Mouse (Mus musculus) left cerebral cortex, adult 18-20 months (tissue): Measurements from ENCODE around the gene Angel2. TPM values are rescaled to one million over a fixed set of nuclear protein-coding genes. Genes with fewer than 3 reads are reported as not detected.
"Not testable (repeated sequence)": the region's sequence is repeated elsewhere in the genome, so short reads cannot be mapped to it uniquely, and the experiment has no call there.

Source experiments
- DNase-seq, 2 experiments: peaks; one replicate each; pipeline ENCODE4 v3.0.0; 2021 to 2022; ENCODE audit warnings: low spot score in 2 of 2, mixed read lengths in 1 of 2
- long read RNA-seq, 2 experiments: library from polyadenylated mRNA; stranded (forward); transcript quantifications; one replicate each; pipeline ENCODE4 v2.0.0; 2021
- total RNA-seq, 2 experiments: library from RNA; stranded (reverse); gene quantifications; 2 replicates each; pipeline ENCODE4 v1.2.3; 2021

The Angel2 gene
- total RNA-seq = 10 to 100 TPM; 56.2 to 56.7 TPM
- long read RNA-seq, experiment 1, transcript Angel2-202 (9 exons, 3,714 nt) = major isoform, 21 of 82 reads
- long read RNA-seq, experiment 1, partial matches to known transcripts = 2 of 82 reads
- long read RNA-seq, experiment 1, other reads (novel, unspliced or antisense) = 52 of 82 reads
- long read RNA-seq, experiment 2, transcript Angel2-202 (9 exons, 3,714 nt) = major isoform, 17 of 50 reads
- long read RNA-seq, experiment 2, partial matches to known transcripts = 3 of 50 reads
- long read RNA-seq, experiment 2, other reads (novel, unspliced or antisense) = 29 of 50 reads

DNA sequence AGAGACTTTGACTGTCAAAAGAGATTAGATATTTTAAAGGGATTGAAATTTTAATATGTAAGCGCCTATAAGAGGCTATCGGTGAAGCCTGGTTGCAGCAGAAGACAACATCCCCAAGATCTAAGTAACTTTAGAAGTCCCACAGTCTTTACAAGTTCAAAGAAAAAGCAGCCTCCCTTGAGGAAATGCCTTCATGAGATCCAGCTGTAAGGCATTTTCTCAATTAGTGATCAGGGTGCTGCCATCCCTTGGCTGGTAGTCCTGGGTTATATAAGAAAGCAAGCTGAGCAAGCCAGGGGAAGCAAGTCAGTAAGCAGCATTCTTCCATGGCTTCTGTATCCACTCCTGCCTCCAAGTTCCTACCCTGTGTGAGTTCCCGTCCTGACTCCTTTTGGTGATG lies at the start of gene Angel2:
Gene Angel2 (plus strand): TSS at position 301 of the 400 bp plus-strand sequence.
- not testable (repeated sequence) for DNase-seq

DNA sequence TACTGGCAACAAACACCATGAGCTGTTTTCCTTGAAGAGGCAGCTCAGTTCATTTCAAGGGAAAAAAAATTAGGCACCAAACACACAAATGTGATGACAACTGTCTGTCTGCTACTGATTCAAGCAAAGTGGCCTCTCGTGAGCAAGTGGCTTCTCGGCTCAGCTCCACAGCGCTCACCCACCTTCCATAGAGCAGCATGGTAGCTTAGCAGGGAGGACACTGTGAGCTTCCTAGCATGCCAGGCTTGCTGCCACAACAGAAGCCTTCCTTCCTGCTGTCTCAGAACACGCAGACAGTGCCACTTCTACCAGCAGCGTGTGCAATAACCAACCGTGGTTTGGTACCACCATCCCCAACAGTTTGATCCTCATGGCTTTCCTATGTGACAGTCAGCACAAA lies 49.2 kb upstream of the Angel2 start:
- no peak for DNase-seq

DNA sequence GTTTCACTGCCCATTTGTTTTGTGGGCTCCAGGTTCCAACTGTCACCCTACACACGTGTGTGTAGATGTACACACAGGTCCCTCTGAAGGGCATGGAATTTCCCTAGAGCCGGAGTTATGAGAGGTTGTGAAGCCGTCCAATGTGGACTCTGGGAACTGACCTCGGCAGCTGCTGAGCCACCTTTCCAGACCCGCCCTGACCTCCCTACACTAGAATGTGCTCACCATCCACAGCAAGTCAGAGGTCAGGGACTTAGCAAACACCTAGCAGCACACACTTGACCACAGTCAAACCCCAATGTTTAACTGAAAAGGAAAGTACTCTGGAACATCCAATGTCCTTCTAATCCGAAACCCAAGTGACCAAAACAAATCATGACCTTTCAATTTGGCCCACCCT lies 44.3 kb upstream of the Angel2 start:
- no peak for DNase-seq

DNA sequence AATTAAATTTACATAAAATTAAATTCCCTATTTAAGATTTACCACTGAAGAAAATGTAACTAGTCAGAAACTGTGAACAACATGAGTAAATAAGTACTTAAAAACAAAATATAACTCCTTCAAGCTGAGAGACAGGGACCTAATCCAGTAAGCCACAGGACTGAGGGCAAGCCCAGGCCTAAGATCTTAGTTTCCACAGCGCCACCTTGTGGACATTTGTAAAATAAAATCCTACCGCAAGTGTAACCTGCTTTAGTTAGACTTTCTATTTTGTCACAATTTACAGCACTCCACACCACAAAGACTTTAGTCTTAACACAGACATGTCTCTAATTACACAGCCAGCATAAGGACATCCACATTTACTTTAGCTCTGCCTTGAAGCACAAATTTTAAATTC lies 43.5 kb upstream of the Angel2 start:
- peak; percentile 48 to 71 for DNase-seq

DNA sequence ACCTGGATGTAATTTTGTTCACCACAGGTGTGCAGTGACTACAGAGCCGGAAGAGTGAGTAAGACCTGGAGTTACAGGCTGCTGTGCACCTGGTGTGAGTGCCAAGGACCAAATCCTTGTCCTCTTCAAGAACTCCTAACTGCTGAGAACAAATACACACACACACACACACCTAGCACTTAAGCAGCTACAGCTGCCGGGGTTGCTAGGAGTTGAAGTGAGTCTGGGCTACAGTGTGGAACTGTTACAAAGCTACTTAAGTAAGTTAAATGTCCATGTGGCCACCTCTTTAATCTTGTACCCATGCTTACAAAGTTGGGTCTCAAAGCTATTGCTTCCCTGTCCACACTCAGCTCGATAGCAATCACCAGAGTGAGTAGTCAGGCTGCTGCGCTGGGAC lies 38.9 kb upstream of the Angel2 start:
- no peak for DNase-seq

DNA sequence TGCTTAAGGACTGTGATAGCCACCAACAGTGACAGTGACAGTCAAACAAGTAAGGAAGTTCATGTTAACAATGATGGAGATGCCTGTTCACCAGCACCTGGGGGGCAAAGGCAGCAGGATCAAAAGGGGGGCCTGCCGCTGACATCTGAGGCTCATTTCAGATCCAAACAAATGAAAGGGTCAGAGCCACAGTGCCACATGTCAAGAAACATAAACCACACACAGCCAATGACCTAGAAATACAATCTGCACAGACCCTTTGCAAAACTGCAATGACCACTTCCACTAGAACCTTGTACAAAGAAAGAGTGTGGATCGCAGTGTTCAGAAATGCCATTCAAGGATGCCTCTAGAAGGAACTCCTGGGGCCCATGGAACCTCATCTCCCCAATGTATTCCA lies 36.9 kb upstream of the Angel2 start:
- DNase-seq = no peak

DNA sequence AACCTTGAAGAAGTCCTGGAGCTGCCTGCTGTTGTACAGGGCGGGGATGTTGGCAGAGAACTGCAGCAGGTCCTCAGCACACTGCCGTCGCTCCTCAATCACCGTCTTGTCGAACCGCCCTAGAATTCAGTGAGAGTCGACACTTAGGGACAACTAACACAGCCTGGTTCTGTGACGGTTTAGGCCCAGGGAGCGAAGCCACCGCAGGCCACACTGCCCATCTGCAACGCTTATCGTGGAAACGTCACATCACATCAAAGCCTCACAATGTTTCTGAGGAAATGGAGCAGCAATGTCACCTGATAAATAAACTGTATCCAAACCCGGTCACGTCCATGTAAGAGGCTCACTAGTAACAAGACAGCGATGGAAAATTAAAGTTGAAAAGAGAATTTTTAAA lies 36.3 kb upstream of the Angel2 start:
- no peak for DNase-seq

DNA sequence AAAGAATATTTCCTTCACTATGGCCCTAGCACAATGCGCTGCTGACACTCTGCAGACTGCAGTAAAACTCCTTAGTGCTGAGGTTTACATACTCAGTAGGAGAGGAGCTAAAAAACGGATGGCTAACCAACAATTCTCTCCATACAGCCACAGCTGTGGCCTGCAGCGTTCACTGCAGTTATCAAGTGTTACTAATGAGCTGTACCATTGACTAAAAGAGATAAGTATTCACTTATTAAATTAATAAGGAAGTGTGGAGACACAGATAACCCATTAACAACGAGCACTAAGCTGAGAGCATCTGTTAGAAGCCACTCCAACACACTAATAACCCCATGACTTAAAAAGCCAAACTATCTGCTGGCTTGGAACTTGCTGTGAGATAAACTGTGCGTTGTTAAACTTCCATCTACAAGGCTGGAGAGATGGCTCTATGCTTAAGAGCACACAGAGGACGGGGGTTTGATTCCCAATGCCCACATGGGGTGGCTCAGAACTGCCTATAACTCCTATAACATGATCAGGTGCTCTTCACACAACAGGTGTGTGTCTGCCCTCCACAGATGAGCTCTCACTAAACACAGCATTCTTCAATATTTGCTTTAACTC lies 31.2 kb upstream of the Angel2 start:
- no peak for DNase-seq

DNA sequence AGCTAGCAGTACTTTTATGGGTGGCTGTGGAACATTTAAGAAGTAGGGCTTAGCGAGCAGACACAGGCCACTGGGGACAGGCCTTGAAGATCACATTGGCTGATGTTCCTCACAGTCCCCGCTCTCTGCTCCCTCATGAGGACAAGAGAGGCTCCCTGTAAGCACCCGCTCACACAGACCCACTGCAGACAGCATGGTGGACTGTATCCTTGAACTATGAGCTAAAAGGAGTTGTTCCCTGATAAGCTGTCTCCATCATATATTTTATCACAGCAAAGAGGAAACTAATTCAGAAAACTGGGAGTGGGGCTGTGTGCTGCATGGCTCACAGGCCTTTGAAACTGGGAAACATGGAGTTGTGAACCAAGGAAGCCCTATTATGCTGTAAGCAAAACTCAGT lies 26.7 kb upstream of the Angel2 start:
- no peak for DNase-seq

DNA sequence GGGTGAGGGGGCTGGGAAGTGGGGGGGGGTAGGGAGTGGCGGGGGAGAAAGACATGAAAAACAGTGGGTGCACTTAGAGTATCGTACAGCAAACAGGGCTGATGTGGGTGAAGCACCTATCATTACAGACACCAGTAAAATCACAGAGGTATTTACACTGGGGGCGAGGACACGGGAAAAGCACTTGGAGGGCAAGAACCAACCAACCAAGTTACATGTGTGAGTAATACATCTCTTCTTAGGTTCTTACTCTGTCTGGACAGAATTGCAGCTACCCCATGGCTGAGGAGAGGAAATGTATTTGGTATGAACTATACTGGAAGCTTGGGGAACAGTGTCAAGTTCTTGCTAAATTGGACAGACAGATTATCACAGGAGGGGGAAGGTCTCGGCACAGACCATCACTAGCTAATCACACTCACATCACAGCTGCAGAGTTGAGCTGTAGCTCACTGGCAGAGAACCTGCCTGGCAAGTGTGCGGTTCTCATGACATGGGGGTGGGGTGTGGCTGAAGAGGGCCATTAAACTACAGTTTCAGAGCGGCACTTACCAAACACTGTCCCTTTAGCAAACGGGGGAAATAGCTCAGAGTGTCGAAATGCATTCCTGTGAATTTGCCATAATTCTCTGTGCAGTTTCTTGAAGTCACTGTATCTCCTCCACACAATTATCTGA lies 25.9 kb upstream of the Angel2 start:
- DNase-seq = no peak

DNA sequence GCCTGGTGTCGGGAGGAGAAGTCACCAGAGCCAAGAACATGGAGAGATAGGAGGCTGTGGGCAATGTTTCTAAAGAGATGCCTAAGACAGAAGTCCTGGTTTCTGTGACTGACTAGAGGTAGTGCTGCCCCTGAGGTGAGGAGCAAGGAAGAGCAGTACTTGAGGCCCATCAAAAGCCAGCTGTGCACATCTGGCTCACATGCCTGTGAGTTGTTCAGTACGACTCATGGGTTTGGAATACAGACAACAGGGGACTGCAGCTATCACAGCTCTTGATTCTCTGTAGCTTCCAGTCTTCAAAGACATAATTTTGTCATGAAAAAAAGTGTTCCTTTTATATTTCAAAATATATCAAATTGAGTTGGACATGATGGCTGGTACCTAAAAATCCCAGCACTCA lies 23.8 kb upstream of the Angel2 start:
- no peak for DNase-seq

DNA sequence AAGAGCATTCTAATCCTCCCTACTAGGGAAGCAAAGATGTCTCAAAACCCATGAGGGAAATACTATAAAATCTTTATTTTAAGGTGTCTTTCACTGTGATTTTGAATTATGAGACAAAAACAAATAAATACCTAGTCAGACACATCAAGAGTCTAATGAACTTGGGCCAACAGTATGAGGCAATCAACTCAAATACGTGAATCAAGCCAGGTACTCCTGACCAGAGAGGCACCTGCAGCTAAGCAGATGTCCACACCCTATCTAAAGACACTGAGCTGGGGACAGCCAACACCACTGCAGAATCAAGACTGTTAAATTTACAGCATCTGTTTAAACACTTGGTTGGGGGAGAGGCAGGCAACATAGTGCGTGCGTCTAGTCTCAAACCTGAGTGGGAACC lies 20.8 kb upstream of the Angel2 start:
- no peak for DNase-seq

DNA sequence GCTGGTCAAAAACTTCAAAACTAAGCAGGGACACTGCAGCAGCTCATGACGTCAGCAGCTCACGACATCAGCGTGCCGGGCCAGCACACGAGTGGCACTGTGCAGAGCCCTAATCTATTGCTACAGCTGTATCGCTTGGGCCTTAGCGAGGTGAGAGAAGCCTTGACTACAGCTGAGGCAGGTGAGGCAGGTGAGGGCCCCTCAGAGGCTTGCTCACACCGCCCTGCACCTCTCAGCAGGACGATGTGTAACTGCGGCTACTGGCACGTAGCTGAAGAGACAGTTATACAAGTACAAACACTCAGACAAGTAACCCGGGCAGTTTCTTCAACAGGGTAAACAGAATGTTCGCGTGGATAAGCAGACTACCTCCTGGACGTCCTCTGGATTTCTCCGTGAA lies 20.2 kb upstream of the Angel2 start:
- no peak for DNase-seq

DNA sequence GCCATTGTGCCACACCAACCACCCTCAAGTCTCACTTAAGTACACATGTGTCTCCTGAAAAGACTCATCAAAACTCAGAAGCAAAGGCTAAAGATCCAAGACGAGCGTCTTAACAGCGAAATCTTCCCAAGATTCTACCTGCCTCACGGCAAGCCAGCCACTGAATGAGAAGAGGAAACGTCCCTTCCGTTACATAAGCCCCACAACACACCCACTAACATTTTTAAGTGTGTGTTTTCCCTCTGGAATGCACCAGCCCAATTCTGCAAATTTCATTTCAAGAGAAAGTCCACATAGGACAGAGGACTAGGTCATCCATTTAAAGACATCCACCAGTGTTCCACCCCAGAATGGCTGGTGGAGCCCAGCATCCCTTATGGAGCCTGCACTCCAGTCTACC lies 14.1 kb upstream of the Angel2 start:
- peak; percentile 32 to 39 for DNase-seq

DNA sequence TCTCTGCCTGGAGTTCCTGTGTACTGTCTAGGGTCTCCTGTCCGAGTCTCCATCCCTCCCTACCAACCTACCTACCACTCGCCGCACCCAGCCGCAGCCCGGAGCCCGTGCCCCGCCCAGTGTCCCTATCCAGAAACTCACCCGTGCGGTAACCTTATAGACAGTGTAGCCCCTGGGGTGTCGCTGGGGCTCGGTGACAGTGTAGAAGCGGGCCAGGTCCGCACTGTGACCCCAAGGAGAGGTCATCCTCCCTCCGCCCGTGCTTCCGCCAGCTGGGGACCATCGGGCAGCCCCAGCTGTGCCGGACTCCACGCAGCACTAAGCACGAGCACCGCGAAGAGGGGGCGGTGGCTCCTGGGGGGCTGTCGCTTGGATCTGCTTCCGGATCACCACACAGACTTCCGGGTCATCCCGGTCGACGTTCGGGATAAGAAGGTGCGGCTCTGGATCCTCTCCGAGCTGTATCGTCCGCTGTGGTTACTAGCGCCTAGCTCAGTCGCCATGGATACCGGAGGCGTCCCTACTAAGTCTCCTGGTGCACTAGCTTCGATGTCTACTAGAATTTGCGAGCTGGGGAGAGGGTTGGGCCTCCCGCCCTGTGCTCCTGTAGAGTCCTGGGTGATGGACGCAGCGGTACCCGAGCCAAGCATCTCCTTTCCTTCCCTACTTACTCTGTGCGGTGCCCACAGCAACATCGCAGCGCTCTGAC lies 13.3 kb upstream of the Angel2 start, which contains the start of gene Rps6kc1:
Gene Rps6kc1 (minus strand): TSS at position 356 of the 709 bp plus-strand sequence.
- DNase-seq = peak; percentile 86 to 88

DNA sequence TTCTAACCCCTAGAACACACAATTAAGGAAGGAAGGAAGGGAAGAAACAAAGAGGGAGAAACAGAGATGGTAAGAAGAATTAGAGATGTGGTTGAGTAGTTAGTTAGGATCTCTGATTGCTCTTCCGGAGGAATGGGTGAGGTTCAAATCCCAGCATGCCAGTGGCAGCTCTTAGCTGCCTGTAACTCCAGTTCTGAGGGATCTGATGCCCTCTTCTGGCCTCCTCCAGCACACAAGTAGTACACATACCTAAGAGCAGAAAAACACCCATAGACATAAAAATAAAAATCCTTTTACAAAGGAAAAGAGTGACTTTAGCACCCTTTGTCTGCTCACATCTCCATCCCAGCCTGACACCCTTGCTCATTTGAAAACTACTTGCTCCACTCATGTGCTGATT lies 12.3 kb upstream of the Angel2 start:
- no peak for DNase-seq

DNA sequence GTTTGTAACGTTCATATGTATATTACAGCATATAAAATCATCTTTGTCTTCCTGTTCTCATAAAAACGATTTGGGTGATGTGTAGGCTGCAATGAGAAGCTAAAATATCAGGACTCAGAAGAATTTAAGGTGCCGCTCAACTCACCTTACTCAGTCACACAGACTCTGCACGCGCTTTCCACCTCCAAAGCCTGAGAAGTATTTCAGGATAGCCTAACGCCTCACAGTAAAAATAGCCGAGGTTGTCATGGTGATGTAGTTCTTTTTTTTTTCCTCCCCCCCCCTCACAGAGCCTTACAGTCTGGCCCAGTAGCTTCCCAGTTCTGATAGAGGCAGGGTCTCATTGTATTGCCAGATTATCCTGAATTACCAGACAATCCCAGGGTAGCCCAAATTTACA lies 6.0 kb upstream of the Angel2 start:
- peak; percentile 46 to 50 for DNase-seq

DNA sequence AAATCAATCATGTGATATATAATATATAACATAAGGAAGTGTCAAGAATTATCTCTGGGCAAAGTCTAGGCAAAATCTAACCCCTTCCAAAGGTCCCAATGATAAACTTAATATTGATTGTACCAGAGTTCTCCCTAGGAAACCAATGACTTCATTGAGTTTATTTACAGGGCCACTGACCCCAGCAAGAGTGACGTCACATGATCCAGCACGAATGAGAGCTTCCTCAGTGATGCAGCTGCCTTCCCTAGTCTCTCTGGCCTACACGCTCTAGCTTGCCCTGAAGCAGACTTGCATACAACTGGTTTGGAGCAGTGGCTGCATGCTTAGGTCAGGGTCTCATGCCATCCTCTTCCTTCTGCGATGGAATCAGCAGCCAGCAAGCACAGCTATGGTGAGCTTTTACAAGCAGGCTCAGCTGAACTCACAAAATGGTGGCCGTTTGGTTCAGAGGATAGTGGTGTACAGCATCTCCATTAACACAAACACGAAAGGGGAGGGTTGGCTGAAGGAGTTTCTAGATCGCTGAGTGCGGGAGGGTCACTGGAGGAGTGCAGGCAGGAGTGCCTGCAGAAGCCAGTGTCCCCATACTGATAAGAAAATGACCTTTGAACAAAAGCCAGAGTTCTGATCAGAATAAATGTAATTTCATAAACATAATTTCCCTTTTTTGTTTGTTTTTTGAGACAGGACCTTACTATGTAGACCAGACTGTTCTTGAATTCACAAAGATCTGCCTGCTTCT lies 5.0 kb upstream of the Angel2 start:
- no peak for DNase-seq

DNA sequence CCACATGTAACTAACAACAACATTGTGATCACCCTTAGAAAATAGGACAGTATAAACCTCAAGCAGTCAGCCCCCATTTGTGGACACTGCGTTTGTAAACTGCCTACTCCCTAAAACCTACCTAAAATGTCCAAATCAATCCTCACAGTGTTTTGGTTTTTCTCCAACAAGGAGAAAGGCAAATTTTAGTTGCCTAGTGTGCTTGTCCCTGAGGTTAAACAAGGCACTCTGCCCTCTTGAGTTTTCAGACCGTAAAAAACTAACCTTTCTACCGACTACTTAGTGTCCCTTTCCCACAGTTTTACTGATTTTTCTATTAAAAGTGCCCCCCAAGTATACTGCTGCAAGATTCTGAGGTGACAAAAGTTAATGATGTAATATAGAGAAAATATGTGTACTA lies 2.4 kb downstream of the Angel2 start:
- DNase-seq = no peak

DNA sequence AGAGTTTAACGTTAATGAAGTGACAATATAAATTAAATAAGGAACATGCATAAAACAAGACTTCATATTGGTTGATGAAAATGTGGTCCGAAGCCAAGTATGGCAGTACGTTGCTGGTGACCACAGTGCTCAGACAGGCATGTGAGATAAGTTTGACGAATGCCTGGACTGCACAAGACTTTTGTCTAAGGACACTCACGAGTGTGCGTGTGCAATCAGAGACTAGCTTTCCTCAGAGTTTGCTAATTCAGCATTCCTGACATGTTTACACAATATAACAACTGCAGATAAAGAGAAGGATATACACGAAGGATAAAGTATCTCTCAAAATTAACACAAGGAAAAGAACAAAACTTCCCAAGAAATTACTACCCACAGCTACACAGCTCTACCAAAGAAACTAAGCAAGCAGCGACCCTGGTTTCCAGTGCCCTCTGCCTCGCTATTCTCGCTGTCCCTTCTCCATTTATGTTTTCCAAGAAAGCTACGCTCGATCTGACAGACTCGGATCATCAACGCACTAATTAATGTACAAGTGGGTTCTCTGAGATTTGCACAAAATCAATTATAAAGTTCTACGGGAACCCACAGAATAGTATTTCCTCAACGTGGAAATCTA lies 2.9 kb downstream of the Angel2 start:
- no peak for DNase-seq
